Comparison of ENCODE assay signal across 13 mouse cellular contexts in genomic region chr16:78274825-78275455, GRCm38 (mm10). TPM values are rescaled to one million over a fixed set of nuclear protein-coding genes. Genes with fewer than 3 reads are reported as not detected.
DNase-seq lines count a peak whose midpoint lies in the region; ATAC-seq and TF ChIP-seq lines count a peak whose summit lies in the region.
"Had no signal": no experiment of that assay in that cellular context is flagged by ENCODE, and none has a peak within 500 bp of the region (broad histone marks: within the 10 kb centered on the region; RNA-seq: fewer than 3 reads in every experiment).

No protein-coding gene starts in this region.

- intact Hi-C loops in left cerebral cortex, postnatal 25 days (cut with DNase I), result no loop called here

- H3K4me2 ChIP-seq in forebrain, postnatal 0 days (ENCODE audit: low read depth), result no peak overlapping the region
- no peak overlapping the region for H3K4me2 ChIP-seq in forebrain, embryonic 11.5 days (ENCODE audit: low read depth, low read length, severe bottlenecking)
- no peak overlapping the region for H3K4me2 ChIP-seq in lung, embryonic 16.5 days (ENCODE audit: low read depth, low read length)
- H3K4me2 ChIP-seq: hindbrain, embryonic 13.5 days; liver, embryonic 12.5 days had no signal

- no peak overlapping the region for H3K4me3 ChIP-seq in forebrain, postnatal 0 days (ENCODE audit: low read depth, low read length)
- H3K4me3 ChIP-seq in forebrain, embryonic 11.5 days (ENCODE audit: low read depth, low read length), result no peak overlapping the region
- H3K4me3 ChIP-seq in lung, embryonic 16.5 days (ENCODE audit: low read length), result no peak overlapping the region
- no peak overlapping the region for H3K4me3 ChIP-seq in lung, adult 2 months (replicated peaks; ENCODE audit: extremely low read depth, low read depth, low read length)
- H3K4me3 ChIP-seq: hindbrain, embryonic 13.5 days; liver, embryonic 12.5 days; megakaryocyte, embryonic 14.5 days had no signal

- no peak for DNase-seq in forebrain, postnatal 0 days
- DNase-seq in forebrain, embryonic 11.5 days (ENCODE audit: low spot score), result no peak
- no peak for DNase-seq in lung, adult 2 months
- peak; percentile 45 for DNase-seq in heart, adult 8-10 months (ENCODE audit: low spot score)
- peak; percentile 17 to 63 for DNase-seq in left cerebral cortex, postnatal 25 days (ENCODE audit: low spot score in 2 of 2)
- DNase-seq in embryo, embryonic 11 days, result no peak
- DNase-seq: kidney, postnatal 25 days had no signal

- H3K36me3 ChIP-seq in forebrain, postnatal 0 days (ENCODE audit: insufficient read depth), result no peaks in the 10 kb centered on the region
- no peaks in the 10 kb centered on the region for H3K36me3 ChIP-seq in forebrain, embryonic 11.5 days (ENCODE audit: control insufficient read depth, insufficient read depth, low read length)
- H3K36me3 ChIP-seq in lung, embryonic 16.5 days (ENCODE audit: control insufficient read depth, insufficient read depth, low read length), result no peaks in the 10 kb centered on the region
- H3K36me3 ChIP-seq: hindbrain, embryonic 13.5 days; liver, embryonic 12.5 days had no signal

- ATAC-seq in forebrain, postnatal 0 days, result peak; percentile 58
- no peak for ATAC-seq in forebrain, embryonic 11.5 days (replicated peaks; ENCODE audit: low FRiP score)
- 0 out of 2 replicates have a peak, but pooled peaks have one; percentile 17 for ATAC-seq in lung, embryonic 16.5 days (ENCODE audit: low read depth)
- ATAC-seq in granulocyte monocyte progenitor cell, adult 5-6 weeks (replicated peaks; ENCODE audit: poor library complexity, severe bottlenecking), result no peak
- ATAC-seq: liver, embryonic 12.5 days had no signal

- no peaks in the 10 kb centered on the region for H3K27me3 ChIP-seq in forebrain, postnatal 0 days (ENCODE audit: insufficient read depth, low read length)
- no peaks in the 10 kb centered on the region for H3K27me3 ChIP-seq in forebrain, embryonic 11.5 days (ENCODE audit: control insufficient read depth, insufficient read depth, low read length)
- no peaks in the 10 kb centered on the region for H3K27me3 ChIP-seq in lung, embryonic 16.5 days (ENCODE audit: control insufficient read depth, insufficient read depth, low read depth, low read length)
- H3K27me3 ChIP-seq: CH12.LX; hindbrain, embryonic 13.5 days; liver, embryonic 12.5 days; megakaryocyte, embryonic 14.5 days had no signal

- no peak overlapping the region for H3K9ac ChIP-seq in forebrain, postnatal 0 days
- no peak overlapping the region for H3K9ac ChIP-seq in forebrain, embryonic 11.5 days (ENCODE audit: low read length)
- no peak overlapping the region for H3K9ac ChIP-seq in lung, embryonic 16.5 days (ENCODE audit: low read length)
- H3K9ac ChIP-seq: hindbrain, embryonic 13.5 days; liver, embryonic 12.5 days had no signal

- no peak for TF ChIP-seq POLR2A in lung, adult 2 months (IDR thresholded peaks at IDR 0.05; ENCODE audit: borderline replicate concordance, extremely low read depth, low read depth, low read length)

- no peaks in the 10 kb centered on the region for H3K9me3 ChIP-seq in forebrain, postnatal 0 days (ENCODE audit: low read length)
- no peaks in the 10 kb centered on the region for H3K9me3 ChIP-seq in forebrain, embryonic 11.5 days (ENCODE audit: control insufficient read depth, low read length)
- no peaks in the 10 kb centered on the region for H3K9me3 ChIP-seq in lung, embryonic 16.5 days (ENCODE audit: control insufficient read depth, low read length)
- H3K9me3 ChIP-seq: hindbrain, embryonic 13.5 days; liver, embryonic 12.5 days; megakaryocyte, embryonic 14.5 days had no signal

- H3K4me1 ChIP-seq in forebrain, postnatal 0 days (ENCODE audit: insufficient read depth), result no peaks in the 10 kb centered on the region
- H3K4me1 ChIP-seq in forebrain, embryonic 11.5 days (replicated peaks; ENCODE audit: control insufficient read depth, insufficient read depth, low read length), result no peaks in the 10 kb centered on the region; the same call in 1 of the 2 replicates
- H3K4me1 ChIP-seq in lung, embryonic 16.5 days (replicated peaks; ENCODE audit: control insufficient read depth, insufficient read depth, low read length), result no peaks in the 10 kb centered on the region
- no peaks in the 10 kb centered on the region for H3K4me1 ChIP-seq in lung, adult 2 months (ENCODE audit: control insufficient read depth, insufficient read depth, low read length)
- H3K4me1 ChIP-seq: hindbrain, embryonic 13.5 days; liver, embryonic 12.5 days; megakaryocyte, embryonic 14.5 days had no signal

- H3K27ac ChIP-seq in forebrain, postnatal 0 days (ENCODE audit: low read depth, low read length), result no peak overlapping the region
- H3K27ac ChIP-seq in forebrain, embryonic 11.5 days (ENCODE audit: low read depth, low read length), result no peak overlapping the region
- no peak overlapping the region for H3K27ac ChIP-seq in lung, embryonic 16.5 days (ENCODE audit: low read length)
- H3K27ac ChIP-seq: hindbrain, embryonic 13.5 days; liver, embryonic 12.5 days had no signal

- no peak for TF ChIP-seq CTCF in forebrain, postnatal 0 days (IDR thresholded peaks at IDR 0.05; ENCODE audit: low read depth)
- TF ChIP-seq CTCF in lung, adult 2 months (IDR thresholded peaks at IDR 0.05; ENCODE audit: insufficient read depth, low read length), result no peak

- WGBS in forebrain, postnatal 0 days, result 65% methylated on average over 9 of the region's 9 CpGs
- WGBS in forebrain, embryonic 11.5 days, result 82% methylated on average over 9 of the region's 9 CpGs
- 72% methylated on average over 9 of the region's 9 CpGs for WGBS in lung, embryonic 16.5 days
- 66% methylated on average over 9 of the region's 9 CpGs for WGBS in lung, adult 2 months

RNA-seq across cellular contexts. Expression of gene Cxadr, which starts 26.3 kb away (rescaled TPM):
- total RNA-seq in forebrain, postnatal 0 days (2014; rRNA removed), result 331 and 396 TPM in 2 replicates
- 118 and 156 TPM in 2 replicates for polyA plus RNA-seq in forebrain, postnatal 0 days (2015; fragmentation: Nextera tagmentation; extraction: Ambion mirVana)
- 57.1 and 63.4 TPM in 2 replicates for polyA plus RNA-seq in forebrain, embryonic 11.5 days (2014; fragmentation: Nextera tagmentation; extraction: Ambion mirVana)
- 35.3 and 35.7 TPM in 2 replicates for polyA plus RNA-seq in lung, embryonic 16.5 days (2015; fragmentation: Nextera tagmentation; extraction: Ambion mirVana)
- polyA plus RNA-seq in lung, adult 2 months (2012; rRNA removed), result 32.5 and 37.1 TPM in 2 replicates
- total RNA-seq in heart, adult 8-10 months (2022), result 10 to 100 TPM; 30.6 to 50.2 (median 38.4) TPM
- 10 to 100 TPM; 33.8 to 34.1 TPM for total RNA-seq in left cerebral cortex, postnatal 25 days (2021)
- 0.41 and 4.8 TPM in 2 replicates for total RNA-seq in granulocyte monocyte progenitor cell, adult 5-6 weeks (2014; fragmentation: Nextera tagmentation)
- 0.98 and 1.2 TPM in 2 replicates for total RNA-seq in granulocyte monocyte progenitor cell, adult 5-6 weeks (2017)
- total RNA-seq: CH12.LX had no signal

Comparison
In these comparisons a context has a peak if more than half of its experiments do, and no peak if none do; other contexts are left out.
1. ATAC-seq: peak in forebrain, postnatal 0 days (single experiment) and lung, embryonic 16.5 days (single experiment); none in forebrain, embryonic 11.5 days (single experiment) and granulocyte monocyte progenitor cell, adult 5-6 weeks (single experiment).
2. DNase-seq: peak in heart, adult 8-10 months (single experiment) and left cerebral cortex, postnatal 25 days (2 of 2); none in forebrain, postnatal 0 days (single experiment), forebrain, embryonic 11.5 days (single experiment), lung, adult 2 months (single experiment) and embryo, embryonic 11 days (single experiment).